Mouse (Mus musculus) E14TG2a.4 (cell line): ENCODE data around the gene Polg.

Source experiments
- CTCF ChIP-seq: conservative IDR thresholded peaks from 2 replicates; pipeline ENCODE4 v1.5.1; 2014; ENCODE audit warnings: low read length
- POU5F1 ChIP-seq: IDR thresholded peaks from 2 replicates; pipeline ENCODE4 v1.6.1; 2014; ENCODE audit warnings: low read length, borderline replicate concordance

DNA sequence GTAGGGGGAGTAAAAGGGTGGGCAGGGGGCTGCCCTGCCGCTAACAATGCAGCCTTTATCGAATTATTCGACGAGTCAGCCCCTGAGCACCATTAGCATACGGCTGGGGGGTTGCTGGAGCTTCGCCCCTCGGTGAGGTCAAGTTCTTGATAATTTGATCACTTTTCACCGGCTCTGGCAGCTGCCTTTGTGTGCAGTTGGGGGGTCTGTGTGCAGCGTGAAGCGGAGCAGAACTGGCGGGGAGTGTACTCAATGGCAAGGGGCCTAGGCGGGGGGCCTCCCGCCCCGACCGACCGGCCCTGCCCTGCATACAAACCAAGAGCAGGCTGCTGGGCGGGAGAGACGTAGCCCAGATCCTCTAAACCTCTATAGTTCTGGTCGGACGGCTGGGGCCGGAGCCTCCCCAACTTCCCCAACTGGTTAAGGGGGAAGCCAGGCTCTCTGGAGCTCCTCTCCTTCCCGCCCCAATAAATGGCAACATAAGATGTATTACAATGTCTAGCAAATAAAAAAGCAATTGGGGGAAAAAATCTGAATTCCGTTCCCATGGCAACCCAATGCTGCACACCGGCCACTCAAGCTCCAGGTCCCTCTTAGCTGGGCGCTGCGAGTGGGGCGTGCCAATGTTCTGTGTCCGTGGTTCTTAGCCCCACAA, 39.8 kb upstream of the Polg start:
- no peak for TF ChIP-seq CTCF
- no peak for TF ChIP-seq POU5F1
